Mouse (Mus musculus): ENCODE results near the gene Crhr1. TPM values are rescaled to one million over a fixed set of nuclear protein-coding genes. Genes with fewer than 3 reads are reported as not detected.

Crhr1 gene
- total RNA-seq (2023) = not detected

GRCm38 (mm10) chr11:104132580-104133441 lies at the start of gene Crhr1:
Gene Crhr1 (plus strand): TSS chr11:104132855.

GRCm38 (mm10) chr11:104186135-104186836 lies 53.6 kb downstream of the Crhr1 start, which contains the start of gene Sppl2c:
Gene Sppl2c (plus strand): TSS chr11:104186327.

Other genes starting within 250 kb of the Crhr1 start
- gene Nsf, start 178.8 kb upstream of the Crhr1 start, total RNA-seq (2023) = 10 to 100 TPM; 89.7 to 91.7 TPM
- gene Arf2, start 166.1 kb upstream of the Crhr1 start, total RNA-seq (2023) = 10 to 100 TPM; 17.4 to 18.2 TPM
- not detected for gene Sppl2c, start 53.5 kb downstream of the Crhr1 start, total RNA-seq (2023)
- gene Mapt, start 98.5 kb downstream of the Crhr1 start, total RNA-seq (2023) = under 1 TPM in 1 of 2 experiments, not detected in 1; 0.15 TPM